Mouse (Mus musculus) MEL (cell line): ENCODE data around the gene Car15. TPM values are rescaled to one million over a fixed set of nuclear protein-coding genes. Genes with fewer than 3 reads are reported as not detected.

ENCODE experiments used
- DNase-seq: peaks from one replicate; pipeline ENCODE4 v3.0.0; 2011; ENCODE audit warnings: low read depth, low spot score
- H3K27ac ChIP-seq: 2 replicates; pipeline ENCODE4 v1.5.1; 2012; ENCODE audit warnings: low read depth, mild to moderate bottlenecking, control low read depth, low read length, moderate library complexity; ENCODE audit not compliant: control insufficient read depth
- H3K27me3 ChIP-seq, 2 experiments: fragments of 150-350 bp in 1 of 2; sonication (generic) in 1 of 2; 2 replicates each; pipeline ENCODE4 v1.6.1; 2012; ENCODE audit warnings: low read length in 2 of 2, mild to moderate bottlenecking in 2 of 2, improper control_type of control experiment in 1 of 2, moderate library complexity in 1 of 2; ENCODE audit not compliant: insufficient read depth in 2 of 2, control insufficient read depth in 1 of 2
- H3K36me3 ChIP-seq, 2 experiments: 2 replicates each; pipeline ENCODE4 v1.6.1; 2012 to 2014; ENCODE audit warnings: low read length in 2 of 2, improper control_type of control experiment in 1 of 2, inconsistent platforms in 1 of 2, mild to moderate bottlenecking in 1 of 2; ENCODE audit not compliant: insufficient read depth in 2 of 2, control insufficient read depth in 1 of 2
- H3K4me1 ChIP-seq, 2 experiments: fragments of 150-350 bp in 1 of 2; sonication (generic) in 1 of 2; 2 replicates each; pipeline ENCODE4 v1.6.1; 2012; ENCODE audit warnings: low read length in 2 of 2, improper control_type of control experiment in 1 of 2, mild to moderate bottlenecking in 1 of 2; ENCODE audit not compliant: insufficient read depth in 2 of 2, control insufficient read depth in 1 of 2
- H3K4me3 ChIP-seq, 2 experiments: fragments of 150-350 bp in 1 of 2; sonication (generic) in 1 of 2; 2 replicates each; pipeline ENCODE4 v1.5.1; 2012; ENCODE audit warnings: low read depth in 2 of 2, low read length in 2 of 2, mild to moderate bottlenecking in 2 of 2, moderate library complexity in 2 of 2, control low read depth in 1 of 2, improper control_type of control experiment in 1 of 2; ENCODE audit not compliant: control insufficient read depth in 1 of 2, insufficient read depth in 1 of 2
- H3K79me2 ChIP-seq: 2 replicates; pipeline ENCODE4 v1.6.1; 2012; ENCODE audit warnings: mild to moderate bottlenecking, low read length, moderate library complexity; ENCODE audit not compliant: control insufficient read depth, poor library complexity, insufficient read depth
- H3K9ac ChIP-seq: 2 replicates; pipeline ENCODE4 v1.6.1; 2012; ENCODE audit warnings: low read depth, mild to moderate bottlenecking, control low read depth, low read length, moderate library complexity; ENCODE audit not compliant: control insufficient read depth, poor library complexity, severe bottlenecking
- H3K9me3 ChIP-seq: fragments of 150-350 bp; sonication (generic); replicated peaks from 2 replicates; pipeline ENCODE4 v1.6.1; 2012; ENCODE audit warnings: mild to moderate bottlenecking, low read length, improper control_type of control experiment, moderate library complexity; ENCODE audit not compliant: insufficient read depth
- BHLHE40 ChIP-seq: IDR thresholded peaks from 2 replicates; pipeline ENCODE4 v1.6.1; 2012; ENCODE audit warnings: low read depth, mild to moderate bottlenecking, inconsistent platforms, low read length, improper control_type of control experiment, borderline replicate concordance
- CHD2 ChIP-seq: IDR thresholded peaks from 2 replicates; pipeline ENCODE4 v1.6.1; 2011; ENCODE audit warnings: low read length, improper control_type of control experiment
- CTCF ChIP-seq, 3 experiments: IDR thresholded peaks in 2 of 3; conservative IDR thresholded peaks in 1 of 3; 2 replicates each; pipeline ENCODE4 v1.5.1; 2011 to 2012; ENCODE audit warnings: low read length in 3 of 3, low read depth in 2 of 3, mild to moderate bottlenecking in 2 of 3, improper control_type of control experiment in 1 of 3, inconsistent platforms in 1 of 3, mixed read lengths in 1 of 3, moderate library complexity in 1 of 3; ENCODE audit not compliant: control insufficient read depth in 1 of 3, insufficient read depth in 1 of 3, poor library complexity in 1 of 3, severe bottlenecking in 1 of 3
- E2F4 ChIP-seq: IDR thresholded peaks from 2 replicates; pipeline ENCODE4 v1.6.1; 2011; ENCODE audit warnings: low read depth, low read length, improper control_type of control experiment, borderline replicate concordance
- ETS1 ChIP-seq: IDR thresholded peaks from 2 replicates; pipeline ENCODE4 v1.6.1; 2012; ENCODE audit warnings: low read depth, mild to moderate bottlenecking, inconsistent platforms, low read length, improper control_type of control experiment, moderate library complexity
- GABPA ChIP-seq: IDR thresholded peaks from 2 replicates; pipeline ENCODE4 v1.6.1; 2012; ENCODE audit warnings: low read depth, mild to moderate bottlenecking, inconsistent platforms, low read length, improper control_type of control experiment, moderate library complexity
- HCFC1 ChIP-seq: IDR thresholded peaks from 2 replicates; pipeline ENCODE4 v1.6.1; 2012; ENCODE audit warnings: low read depth, mild to moderate bottlenecking, inconsistent platforms, low read length, improper control_type of control experiment, moderate library complexity
- MAZ ChIP-seq: IDR thresholded peaks from 2 replicates; pipeline ENCODE4 v1.6.1; 2012; ENCODE audit warnings: low read depth, mild to moderate bottlenecking, inconsistent platforms, low read length, improper control_type of control experiment
- MEF2A ChIP-seq: IDR thresholded peaks from 2 replicates; pipeline ENCODE4 v1.6.1; 2014; ENCODE audit warnings: low read depth, mild to moderate bottlenecking, inconsistent platforms, low read length, improper control_type of control experiment; ENCODE audit not compliant: poor library complexity, insufficient replicate concordance, severe bottlenecking; ENCODE audit errors: extremely low read depth
- MYB ChIP-seq: IDR thresholded peaks from 2 replicates; pipeline ENCODE4 v1.6.1; 2011; ENCODE audit warnings: mild to moderate bottlenecking, low read depth, low read length, improper control_type of control experiment
- MYC ChIP-seq: IDR thresholded peaks from 2 replicates; pipeline ENCODE4 v1.6.1; 2011; ENCODE audit warnings: low read depth, mild to moderate bottlenecking, low read length, improper control_type of control experiment, moderate library complexity
- NELFE ChIP-seq: IDR thresholded peaks from 2 replicates; pipeline ENCODE4 v1.6.1; 2011; ENCODE audit warnings: low read depth, low read length, improper control_type of control experiment
- POLR2AphosphoS5 ChIP-seq: IDR thresholded peaks from 2 replicates; pipeline ENCODE4 v1.6.1; 2012; ENCODE audit warnings: low read depth, borderline replicate concordance, mild to moderate bottlenecking, inconsistent platforms, low read length, moderate library complexity, mixed read lengths
- RAD21 ChIP-seq: IDR thresholded peaks from 2 replicates; pipeline ENCODE4 v1.6.1; 2011; ENCODE audit warnings: mild to moderate bottlenecking, low read depth, low read length, improper control_type of control experiment
- SMC3 ChIP-seq: IDR thresholded peaks from 2 replicates; pipeline ENCODE4 v1.6.1; 2011; ENCODE audit warnings: low read depth, low read length, improper control_type of control experiment
- TAL1 ChIP-seq: IDR thresholded peaks from 2 replicates; pipeline ENCODE4 v1.6.1; 2012; ENCODE audit warnings: mild to moderate bottlenecking, inconsistent platforms, low read length, moderate library complexity, mixed read lengths
- USF1 ChIP-seq: IDR thresholded peaks from 2 replicates; pipeline ENCODE4 v1.6.1; 2014; ENCODE audit warnings: low read depth, mild to moderate bottlenecking, inconsistent platforms, low read length, improper control_type of control experiment, moderate library complexity
- USF2 ChIP-seq, 2 experiments: IDR thresholded peaks; 2 replicates each; pipeline ENCODE4 v1.6.1; 2011 to 2012; ENCODE audit warnings: improper control_type of control experiment in 2 of 2, low read length in 2 of 2, borderline replicate concordance in 1 of 2, inconsistent platforms in 1 of 2, low read depth in 1 of 2, mild to moderate bottlenecking in 1 of 2; ENCODE audit not compliant: insufficient read depth in 1 of 2
- ZC3H11A ChIP-seq: IDR thresholded peaks from 2 replicates; pipeline ENCODE4 v1.6.1; 2012; ENCODE audit warnings: low read depth, mild to moderate bottlenecking, inconsistent platforms, low read length, improper control_type of control experiment
- ZKSCAN1 ChIP-seq: IDR thresholded peaks from 2 replicates; pipeline ENCODE4 v1.6.1; 2012; ENCODE audit warnings: low read depth, mild to moderate bottlenecking, inconsistent platforms, low read length, improper control_type of control experiment, moderate library complexity
- ZMIZ1 ChIP-seq: IDR thresholded peaks from 2 replicates; pipeline ENCODE4 v1.6.1; 2012; ENCODE audit warnings: low read depth, mild to moderate bottlenecking, inconsistent platforms, low read length, improper control_type of control experiment, moderate library complexity
- ZNF384 ChIP-seq: IDR thresholded peaks from 2 replicates; pipeline ENCODE4 v1.6.1; 2012; ENCODE audit warnings: low read depth, mild to moderate bottlenecking, inconsistent platforms, low read length, improper control_type of control experiment
- polyA plus RNA-seq, 2 experiments: library from polyadenylated mRNA; stranded (reverse) in 1 of 2; unstranded in 1 of 2; fragments of >175 nt in 1 of 2; fragments of >200 nt in 1 of 2; gene quantifications; 2 replicates each; pipeline versions ENCODE4 v1.2.1 to v1.2.4; 2012; ENCODE audit warnings: low replicate concordance in 2 of 2, low read depth in 1 of 2; ENCODE audit not compliant: insufficient read length in 2 of 2, insufficient read depth in 1 of 2, missing spikeins in 1 of 2
- total RNA-seq: library from RNA; depleted of rRNA; stranded (reverse); fragments of 300-350 nt; gene quantifications from 2 replicates; pipeline ENCODE4 v1.2.3, GENCODE M21; 2012

The Car15 gene
- total and polyA plus RNA-seq, 3 experiments = 2.0 to 3.6 TPM; not detected in 1

DNA sequence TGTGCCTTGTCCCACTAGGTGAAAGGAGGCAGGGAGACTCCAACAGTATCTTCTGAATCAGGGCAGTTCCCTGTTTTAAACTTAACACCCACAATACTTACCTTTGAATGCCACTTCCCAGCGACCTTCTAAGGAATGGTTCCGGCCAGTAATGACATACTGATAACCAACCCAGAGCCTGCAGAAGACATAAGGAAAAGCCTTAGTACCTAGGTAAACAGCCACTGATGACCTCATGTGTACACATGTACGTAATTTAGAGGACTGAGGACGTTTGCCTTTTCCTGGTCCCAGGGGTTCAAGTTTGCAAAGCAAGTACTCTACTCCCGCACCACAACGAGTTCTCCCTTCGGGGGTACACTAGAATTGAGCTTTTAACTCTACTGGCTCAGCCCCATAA, 19.0 kb upstream of the Car15 start:
- H3K9me3 ChIP-seq = no peaks in the 10 kb centered on the region
- H3K4me3 ChIP-seq = no peak overlapping the region
- no peaks in the 10 kb centered on the region for H3K27me3 ChIP-seq
- no peak for DNase-seq
- H3K79me2 ChIP-seq = no peaks in the 10 kb centered on the region
- TF ChIP-seq USF1 (no peak), ZKSCAN1 (no peak), POLR2AphosphoS5 (no peak)
- H3K9ac ChIP-seq = no peak overlapping the region
- no peak overlapping the region for H3K27ac ChIP-seq
- H3K36me3 ChIP-seq = peaks cover 0 to 18% of the 10 kb centered on the region in 2 experiments; a peak in 2 of 4 replicates
- H3K4me1 ChIP-seq = no peaks in the 10 kb centered on the region

- H3K27ac ChIP-seq = no peak overlapping the region
- no peaks in the 10 kb centered on the region for H3K27me3 ChIP-seq
- no peak overlapping the region for H3K9ac ChIP-seq
- no peak for TF ChIP-seq NELFE
- TF ChIP-seq USF2 (IDR thresholded peaks at IDR 0.05; ENCODE audit: borderline replicate concordance in 1 of 2, insufficient read depth in 1 of 2, low read depth in 1 of 2, low read length in 2 of 2) = no peak
- TF ChIP-seq ZNF384 = no peak
- TF ChIP-seq ZKSCAN1 = no peak
- H3K4me1 ChIP-seq = peaks cover 2 to 6% of the 10 kb centered on the region in 2 experiments; a peak in 3 of 4 replicates
- no peaks in the 10 kb centered on the region for H3K9me3 ChIP-seq
- no peak for DNase-seq
- peaks cover 6 to 17% of the 10 kb centered on the region in 2 experiments for H3K36me3 ChIP-seq
- no peak overlapping the region for H3K4me3 ChIP-seq
- H3K79me2 ChIP-seq = no peaks in the 10 kb centered on the region
These were observed 15.1 kb upstream of the Car15 start for GRCm38 (mm10) chr16:17853263-17853662.

GRCm38 (mm10) chr16:17851860-17852259, 13.7 kb upstream of the Car15 start:
- Histone ChIP-seq H3K9ac (no peak overlapping the region), H3K27ac (no peak overlapping the region), H3K4me1 (peaks cover 2 to 6% of the 10 kb centered on the region in 2 experiments; a peak in 3 of 4 replicates), H3K4me3 (no peak overlapping the region), H3K36me3 (peaks cover 8 to 13% of the 10 kb centered on the region in 2 experiments), H3K9me3 (no peaks in the 10 kb centered on the region), H3K27me3 (no peaks in the 10 kb centered on the region), H3K79me2 (no peaks in the 10 kb centered on the region)
- TF ChIP-seq ETS1 (no peak), NELFE (no peak), BHLHE40 (no peak), CHD2 (no peak), MAZ (no peak), MYB (no peak), MYC (no peak), HCFC1 (no peak), E2F4 (no peak), POLR2AphosphoS5 (no peak), ZC3H11A (no peak), CTCF (IDR thresholded peaks at IDR 0.05 in 2 of 3, conservative IDR thresholded peaks at IDR 0.05 in 1 of 3; ENCODE audit: control insufficient read depth in 1 of 3, insufficient read depth in 1 of 3, low read depth in 2 of 3, low read length in 3 of 3, poor library complexity in 1 of 3, severe bottlenecking in 1 of 3) (no peak), MEF2A (no peak), USF1 (no peak), GABPA (no peak), TAL1 (no peak), ZKSCAN1 (no peak), ZMIZ1 (no peak), RAD21 (no peak), SMC3 (no peak)
- no peak for DNase-seq
